Comparison of ENCODE assay signal across 18 mouse cellular contexts in the genomic region with DNA sequence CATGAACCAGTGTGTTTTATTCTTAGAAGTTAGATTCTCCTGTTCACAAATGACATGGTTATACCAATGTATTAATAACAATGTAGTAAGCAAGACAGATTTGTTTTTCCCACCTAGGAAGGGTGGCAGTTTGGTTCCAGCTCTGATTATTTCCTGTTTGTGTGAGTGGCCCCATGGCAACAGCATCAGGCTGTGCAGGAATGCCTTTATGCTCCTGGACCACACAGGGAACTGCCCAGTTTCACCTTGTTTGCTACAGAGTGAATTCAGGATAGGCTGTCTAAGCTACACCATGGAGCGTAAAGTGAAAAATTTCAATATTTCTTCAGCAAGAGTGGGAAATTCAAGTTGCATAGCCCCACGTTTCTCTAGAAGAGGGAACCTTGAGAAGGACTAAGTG.
"Had no signal": no experiment of that assay in that cellular context is flagged by ENCODE, and none has a peak within 500 bp of the region (broad histone marks: within the 10 kb centered on the region; RNA-seq: fewer than 3 reads in every experiment).

No protein-coding gene starts in this region.

- H3K27me3 ChIP-seq: liver, embryonic 13.5 days; neural tube, embryonic 13.5 days; stomach, embryonic 15.5 days had no signal

- H3K4me3 ChIP-seq: left cerebral cortex, adult 2 months; liver, embryonic 13.5 days; myocyte; neural tube, embryonic 13.5 days; stomach, embryonic 15.5 days had no signal

- H3K36me3 ChIP-seq: liver, embryonic 13.5 days; neural tube, embryonic 13.5 days; stomach, embryonic 15.5 days had no signal

- DNase-seq: kidney, adult 2 months; kidney, postnatal 25 days; layer of hippocampus, adult 9-11 months; liver, embryonic 13.5 days; lung, adult 2 months; lung, postnatal 14 days; lung, postnatal 4 days; midbrain, embryonic 14.5 days; retina, postnatal 1 day; right cerebral cortex, postnatal 25 days; spleen, adult 18-20 months; thymus, postnatal 25 days had no signal

- H3K4me2 ChIP-seq: liver, embryonic 13.5 days; neural tube, embryonic 13.5 days; stomach, embryonic 15.5 days had no signal

- H3K4me1 ChIP-seq: liver, embryonic 13.5 days; stomach, embryonic 15.5 days had no signal

- ATAC-seq: intestine, postnatal 0 days had no signal

- H3K27ac ChIP-seq: kidney, postnatal 0 days; left cerebral cortex, adult 2 months; liver, embryonic 13.5 days; neural tube, embryonic 13.5 days; stomach, embryonic 15.5 days had no signal

- H3K9ac ChIP-seq: liver, embryonic 13.5 days; neural tube, embryonic 13.5 days; stomach, embryonic 15.5 days had no signal

- H3K9me3 ChIP-seq: liver, embryonic 13.5 days; neural tube, embryonic 13.5 days; stomach, embryonic 15.5 days had no signal
